Mouse (Mus musculus) G1E (cell line): ENCODE measurements around the gene Cd276.

Experiments used
- CTCF ChIP-seq: IDR thresholded peaks from 2 replicates; pipeline ENCODE4 v1.5.1; 2012; ENCODE audit warnings: low read depth, low read length, inconsistent platforms, mixed read lengths
- GATA1 ChIP-seq: IDR thresholded peaks from 2 replicates; pipeline ENCODE4 v1.6.1; 2012; ENCODE audit warnings: borderline replicate concordance, low read length, inconsistent platforms, mixed read lengths
- GATA2 ChIP-seq: IDR thresholded peaks from 2 replicates; pipeline ENCODE4 v1.6.1; 2012; ENCODE audit warnings: low read depth, low read length, inconsistent platforms, borderline replicate concordance

- TF ChIP-seq CTCF = no peak
- TF ChIP-seq GATA2 = no peak
- TF ChIP-seq GATA1 = no peak
Observed at GRCm38 (mm10) chr9:58549694-58550093, 5.5 kb downstream of the Cd276 start.
